Mouse (Mus musculus): Measurements from ENCODE around the gene Ghitm.

- TF ChIP-seq POLR2A (IDR thresholded peaks at IDR 0.05; ENCODE audit: extremely low read depth, insufficient read depth, low read length) (no peak), CTCF (IDR thresholded peaks at IDR 0.05; ENCODE audit: low read depth, low read length) (no peak)
Measured at GRCm38 (mm10) chr14:37094436-37094835, 40.6 kb downstream of the Ghitm start.

Measured in liver, adult 2 months (tissue).